Mouse (Mus musculus): ENCODE measurements around the gene Lrrc3b. TPM values are rescaled to one million over a fixed set of nuclear protein-coding genes. Genes with fewer than 3 reads are reported as not detected.
A peak's percentile ranks its signal among the peaks of the same experiment; 100 is the strongest.

The Lrrc3b gene
- polyA plus RNA-seq, 1 experiment from 2014 or later = 0.93 TPM

- no peaks in the 10 kb centered on the region for H3K27me3 ChIP-seq (ENCODE audit: low read depth, poor library complexity, severe bottlenecking)
- DNase-seq (ENCODE audit: low spot score) = no peak
Measured at GRCm38 (mm10) chr14:15377368-15377767, 61.4 kb downstream of the Lrrc3b start.

GRCm38 (mm10) chr14:15376786-15377185, 62.0 kb downstream of the Lrrc3b start:
- Histone ChIP-seq H3K27ac (replicated peaks) (no peak overlapping the region), H3K27me3 (ENCODE audit: low read depth, poor library complexity, severe bottlenecking) (no peaks in the 10 kb centered on the region), H3K9me3 (replicated peaks) (no peaks in the 10 kb centered on the region), H3K4me1 (peaks cover 4% of the 10 kb centered on the region; the same call in 1 of the 2 replicates), H3K4me3 (no peak overlapping the region), H3K36me3 (no peaks in the 10 kb centered on the region)
- DNase-seq (ENCODE audit: low spot score) = no peak
- 97% methylated on average over 1 of the region's 1 CpGs for WGBS

More at GRCm38 (mm10) chr14:15377368-15377767, 61.4 kb downstream of the Lrrc3b start:
- Histone ChIP-seq H3K4me1 (peaks cover 4% of the 10 kb centered on the region; the same call in 1 of the 2 replicates), H3K9me3 (replicated peaks) (no peaks in the 10 kb centered on the region), H3K36me3 (no peaks in the 10 kb centered on the region), H3K4me3 (no peak overlapping the region), H3K27ac (replicated peaks) (no peak overlapping the region)
- WGBS = 80% methylated on average over 2 of the region's 2 CpGs

- no peak for DNase-seq (ENCODE audit: low spot score)
- H3K4me1 ChIP-seq = peaks cover 4% of the 10 kb centered on the region; the same call in 1 of the 2 replicates
- no peaks in the 10 kb centered on the region for H3K9me3 ChIP-seq (replicated peaks)
- H3K4me3 ChIP-seq = no peak overlapping the region
- H3K27ac ChIP-seq (replicated peaks) = no peak overlapping the region
- H3K36me3 ChIP-seq = no peaks in the 10 kb centered on the region
- no peaks in the 10 kb centered on the region for H3K27me3 ChIP-seq (ENCODE audit: low read depth, poor library complexity, severe bottlenecking)
Measured at GRCm38 (mm10) chr14:15374271-15374670, 64.5 kb downstream of the Lrrc3b start.

- no peak overlapping the region for H3K4me3 ChIP-seq
- H3K4me1 ChIP-seq = peaks cover 4% of the 10 kb centered on the region; the same call in 1 of the 2 replicates
- no peak overlapping the region for H3K27ac ChIP-seq (replicated peaks)
- H3K36me3 ChIP-seq = no peaks in the 10 kb centered on the region
- DNase-seq (ENCODE audit: low spot score) = no peak
- no peaks in the 10 kb centered on the region for H3K9me3 ChIP-seq (replicated peaks)
- WGBS = 88% methylated on average over 1 of the region's 1 CpGs
- H3K27me3 ChIP-seq (ENCODE audit: low read depth, poor library complexity, severe bottlenecking) = no peaks in the 10 kb centered on the region
Measured at GRCm38 (mm10) chr14:15372985-15373384, 65.8 kb downstream of the Lrrc3b start.

- Histone ChIP-seq H3K27me3 (ENCODE audit: low read depth, poor library complexity, severe bottlenecking) (no peaks in the 10 kb centered on the region), H3K9me3 (replicated peaks) (no peaks in the 10 kb centered on the region), H3K27ac (replicated peaks) (no peak overlapping the region), H3K4me3 (no peak overlapping the region), H3K36me3 (no peaks in the 10 kb centered on the region), H3K4me1 (no peaks in the 10 kb centered on the region)
- WGBS = 92% methylated on average over 6 of the region's 6 CpGs
- no peak for DNase-seq (ENCODE audit: low spot score)
Measured at GRCm38 (mm10) chr14:15365045-15365444, 73.7 kb downstream of the Lrrc3b start.

GRCm38 (mm10) chr14:15359893-15360292, 78.9 kb downstream of the Lrrc3b start:
- Histone ChIP-seq H3K4me3 (no peak overlapping the region), H3K36me3 (no peaks in the 10 kb centered on the region), H3K9me3 (replicated peaks) (no peaks in the 10 kb centered on the region), H3K4me1 (no peaks in the 10 kb centered on the region), H3K27ac (replicated peaks) (no peak overlapping the region), H3K27me3 (ENCODE audit: low read depth, poor library complexity, severe bottlenecking) (no peaks in the 10 kb centered on the region)
- WGBS = 91% methylated on average over 1 of the region's 1 CpGs
- no peak for DNase-seq (ENCODE audit: low spot score)

- WGBS = 84% methylated on average over 3 of the region's 3 CpGs
- Histone ChIP-seq H3K4me1 (no peaks in the 10 kb centered on the region), H3K27ac (replicated peaks) (no peak overlapping the region), H3K27me3 (ENCODE audit: low read depth, poor library complexity, severe bottlenecking) (no peaks in the 10 kb centered on the region), H3K36me3 (no peaks in the 10 kb centered on the region), H3K9me3 (replicated peaks) (no peaks in the 10 kb centered on the region), H3K4me3 (no peak overlapping the region)
- no peak for DNase-seq (ENCODE audit: low spot score)
Measured at GRCm38 (mm10) chr14:15359134-15359533, 79.7 kb downstream of the Lrrc3b start.

- no peaks in the 10 kb centered on the region for H3K36me3 ChIP-seq
- H3K4me1 ChIP-seq = no peaks in the 10 kb centered on the region
- H3K9me3 ChIP-seq (replicated peaks) = no peaks in the 10 kb centered on the region
- peak; percentile 66 for DNase-seq (ENCODE audit: low spot score)
- no peak overlapping the region for H3K27ac ChIP-seq (replicated peaks)
- WGBS = 23% methylated on average over 3 of the region's 3 CpGs
- H3K27me3 ChIP-seq (ENCODE audit: low read depth, poor library complexity, severe bottlenecking) = no peaks in the 10 kb centered on the region
- H3K4me3 ChIP-seq = no peak overlapping the region
Measured at GRCm38 (mm10) chr14:15355512-15355911, 83.3 kb downstream of the Lrrc3b start.

GRCm38 (mm10) chr14:15354299-15354698, 84.5 kb downstream of the Lrrc3b start:
- H3K36me3 ChIP-seq = no peaks in the 10 kb centered on the region
- H3K9me3 ChIP-seq (replicated peaks) = no peaks in the 10 kb centered on the region
- no peak for DNase-seq (ENCODE audit: low spot score)
- H3K27me3 ChIP-seq (ENCODE audit: low read depth, poor library complexity, severe bottlenecking) = no peaks in the 10 kb centered on the region
- no peak overlapping the region for H3K4me3 ChIP-seq
- 75% methylated on average over 5 of the region's 5 CpGs for WGBS
- no peak overlapping the region for H3K27ac ChIP-seq (replicated peaks)
- no peaks in the 10 kb centered on the region for H3K4me1 ChIP-seq

- no peak overlapping the region for H3K27ac ChIP-seq (replicated peaks)
- no peaks in the 10 kb centered on the region for H3K36me3 ChIP-seq
- no peak for DNase-seq (ENCODE audit: low spot score)
- H3K9me3 ChIP-seq (replicated peaks) = no peaks in the 10 kb centered on the region
- H3K4me3 ChIP-seq = no peak overlapping the region
- no peaks in the 10 kb centered on the region for H3K4me1 ChIP-seq
- H3K27me3 ChIP-seq (ENCODE audit: low read depth, poor library complexity, severe bottlenecking) = no peaks in the 10 kb centered on the region
- WGBS = 82% methylated on average over 2 of the region's 2 CpGs
Measured at GRCm38 (mm10) chr14:15333130-15333529, 105.7 kb downstream of the Lrrc3b start.

GRCm38 (mm10) chr14:15331370-15331769, 107.4 kb downstream of the Lrrc3b start:
- Histone ChIP-seq H3K27ac (replicated peaks) (no peak overlapping the region), H3K4me3 (no peak overlapping the region), H3K9me3 (replicated peaks) (no peaks in the 10 kb centered on the region), H3K4me1 (no peaks in the 10 kb centered on the region), H3K27me3 (ENCODE audit: low read depth, poor library complexity, severe bottlenecking) (no peaks in the 10 kb centered on the region), H3K36me3 (no peaks in the 10 kb centered on the region)
- WGBS = 59% methylated on average over 1 of the region's 1 CpGs
- no peak for DNase-seq (ENCODE audit: low spot score)

GRCm38 (mm10) chr14:15330155-15330554, 108.6 kb downstream of the Lrrc3b start:
- H3K4me3 ChIP-seq = no peak overlapping the region
- no peaks in the 10 kb centered on the region for H3K4me1 ChIP-seq
- no peaks in the 10 kb centered on the region for H3K36me3 ChIP-seq
- WGBS = 85% methylated on average over 1 of the region's 1 CpGs
- no peak overlapping the region for H3K27ac ChIP-seq (replicated peaks)
- no peak for DNase-seq (ENCODE audit: low spot score)
- no peaks in the 10 kb centered on the region for H3K27me3 ChIP-seq (ENCODE audit: low read depth, poor library complexity, severe bottlenecking)
- no peaks in the 10 kb centered on the region for H3K9me3 ChIP-seq (replicated peaks)

GRCm38 (mm10) chr14:15325872-15326271, 112.9 kb downstream of the Lrrc3b start:
- 86% methylated on average over 1 of the region's 1 CpGs for WGBS
- DNase-seq (ENCODE audit: low spot score) = no peak
- Histone ChIP-seq H3K36me3 (no peaks in the 10 kb centered on the region), H3K4me3 (no peak overlapping the region), H3K9me3 (replicated peaks) (no peaks in the 10 kb centered on the region), H3K27me3 (ENCODE audit: low read depth, poor library complexity, severe bottlenecking) (no peaks in the 10 kb centered on the region), H3K4me1 (no peaks in the 10 kb centered on the region), H3K27ac (replicated peaks) (no peak overlapping the region)
